Mouse (Mus musculus) gastrocnemius, postnatal 14 days (tissue): ENCODE results near the gene Atp6v0a1. TPM values are rescaled to one million over a fixed set of nuclear protein-coding genes. Genes with fewer than 3 reads are reported as not detected.

ENCODE experiments used
- DNase-seq: peaks from one replicate; pipeline ENCODE4 v3.0.0; 2021; ENCODE audit warnings: mixed read lengths
- intact Hi-C: fragments of 180-260 bp; cut with DNase I; formaldehyde crosslinking; loops from one replicate; pipeline ENCODE4 v1.15.1; 2025; ENCODE audit warnings: low total_unique reads
- long read RNA-seq, 2 experiments: library from polyadenylated mRNA; stranded (forward); transcript quantifications; one replicate each; pipeline ENCODE4 v2.0.0; 2021
- total RNA-seq, 2 experiments: library from RNA; stranded (reverse); gene quantifications; 2 replicates each; pipeline ENCODE4 v1.2.3; 2021

Gene Atp6v0a1
- total RNA-seq, result 10 to 100 TPM; 53.4 to 58.5 TPM
- long read RNA-seq, experiment 1, transcript Atp6v0a1-203 (21 exons, 2,716 nt), result major isoform, 32 of 74 reads
- long read RNA-seq, experiment 1, partial matches to known transcripts, result 9 of 74 reads
- long read RNA-seq, experiment 1, other reads (novel, unspliced or antisense), result 33 of 74 reads
- long read RNA-seq, experiment 2, transcript Atp6v0a1-203 (21 exons, 2,716 nt), result major isoform, 30 of 78 reads
- long read RNA-seq, experiment 2, partial matches to known transcripts, result 8 of 78 reads
- long read RNA-seq, experiment 2, other reads (novel, unspliced or antisense), result 39 of 78 reads

DNA sequence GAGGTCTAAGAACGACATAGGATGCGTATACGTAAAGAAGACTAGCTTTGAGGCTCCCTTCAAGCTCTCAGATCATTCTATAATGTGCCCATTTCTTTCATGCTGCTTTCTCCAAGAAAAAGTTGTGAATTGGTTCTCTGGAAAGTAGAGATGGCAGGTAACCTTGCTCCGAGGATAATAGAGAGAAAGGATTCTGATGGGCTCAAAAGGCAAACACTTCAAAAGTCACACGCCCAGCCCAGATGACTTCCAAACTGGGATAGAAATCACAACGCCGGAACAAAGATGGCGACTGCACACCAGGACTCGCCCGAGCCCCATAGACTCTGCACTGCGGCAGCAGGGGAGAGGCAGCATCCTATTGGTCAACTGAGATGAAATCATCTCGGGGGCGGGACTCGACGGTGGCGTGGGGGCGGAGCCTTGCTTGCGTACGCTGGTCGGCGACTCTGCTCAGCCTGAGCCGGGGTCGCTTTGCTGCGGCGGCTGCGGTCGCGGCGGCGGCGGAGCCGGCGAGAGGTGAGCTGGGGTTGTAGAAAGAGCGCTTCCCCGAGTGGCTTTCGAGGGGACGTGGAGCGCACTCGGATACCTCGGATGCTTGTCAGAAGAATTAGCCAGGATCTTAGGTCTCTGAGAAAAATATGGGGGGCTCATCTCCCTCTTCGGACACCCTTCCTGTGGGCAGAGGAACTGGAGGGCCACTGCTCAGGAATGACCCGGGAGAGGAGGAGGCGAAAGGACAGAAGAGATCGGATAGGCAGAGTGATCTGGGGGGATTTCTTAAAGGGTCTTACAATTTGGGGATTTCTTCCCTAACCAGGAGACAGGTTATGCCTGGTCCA lies at the start of gene Atp6v0a1:
Gene Atp6v0a1, plus strand, starts transcription at position 407 of the 842 bp plus-strand sequence.
- DNase-seq, result peak; percentile 98
- intact Hi-C loops, result no loop called here

GRCm38 (mm10) chr11:100959464-100959810 lies 49.8 kb upstream of the Atp6v0a1 start:
- intact Hi-C loops, result loop anchor here (10.0 kb wide), 1 partner anchor 215 kb away; no protein-coding TSS in a partner anchor
- DNase-seq, result peak; percentile 68

DNA sequence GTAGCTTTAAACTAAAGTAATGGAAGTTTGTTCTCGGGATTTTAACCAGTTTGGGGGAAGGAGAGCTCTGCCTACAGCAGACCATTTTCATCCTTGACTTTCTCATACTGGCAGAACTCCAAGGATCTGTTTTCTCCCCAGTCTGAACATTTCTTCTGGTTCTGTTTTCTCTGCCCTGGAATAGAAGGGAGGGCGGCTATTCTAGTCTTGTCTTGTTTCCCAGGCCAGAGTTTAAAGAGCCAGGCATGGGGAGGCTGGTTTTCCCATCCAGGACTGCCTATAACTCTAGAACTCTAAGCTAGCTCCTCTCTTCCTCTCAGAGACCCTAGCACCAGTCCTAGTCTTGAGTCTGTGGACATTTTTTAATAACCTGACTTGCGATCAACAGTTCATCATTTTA lies 49.4 kb upstream of the Atp6v0a1 start:
- no peak for DNase-seq
- intact Hi-C loops, result loop anchor here (10.0 kb wide), 1 partner anchor 215 kb away; no protein-coding TSS in a partner anchor

- peak; percentile 85 for DNase-seq
- intact Hi-C loops, result no loop called here
Measured at GRCm38 (mm10) chr11:100960540-100960939, 48.7 kb upstream of the Atp6v0a1 start.

- peak; percentile 71 for DNase-seq
- intact Hi-C loops, result no loop called here
Measured at GRCm38 (mm10) chr11:100962371-100962911, 46.8 kb upstream of the Atp6v0a1 start.

GRCm38 (mm10) chr11:100963647-100964046 lies 45.6 kb upstream of the Atp6v0a1 start:
- intact Hi-C loops, result no loop called here
- DNase-seq, result peak; percentile 62

GRCm38 (mm10) chr11:100964180-100964579 lies 45.1 kb upstream of the Atp6v0a1 start:
- intact Hi-C loops, result no loop called here
- DNase-seq, result no peak

DNA sequence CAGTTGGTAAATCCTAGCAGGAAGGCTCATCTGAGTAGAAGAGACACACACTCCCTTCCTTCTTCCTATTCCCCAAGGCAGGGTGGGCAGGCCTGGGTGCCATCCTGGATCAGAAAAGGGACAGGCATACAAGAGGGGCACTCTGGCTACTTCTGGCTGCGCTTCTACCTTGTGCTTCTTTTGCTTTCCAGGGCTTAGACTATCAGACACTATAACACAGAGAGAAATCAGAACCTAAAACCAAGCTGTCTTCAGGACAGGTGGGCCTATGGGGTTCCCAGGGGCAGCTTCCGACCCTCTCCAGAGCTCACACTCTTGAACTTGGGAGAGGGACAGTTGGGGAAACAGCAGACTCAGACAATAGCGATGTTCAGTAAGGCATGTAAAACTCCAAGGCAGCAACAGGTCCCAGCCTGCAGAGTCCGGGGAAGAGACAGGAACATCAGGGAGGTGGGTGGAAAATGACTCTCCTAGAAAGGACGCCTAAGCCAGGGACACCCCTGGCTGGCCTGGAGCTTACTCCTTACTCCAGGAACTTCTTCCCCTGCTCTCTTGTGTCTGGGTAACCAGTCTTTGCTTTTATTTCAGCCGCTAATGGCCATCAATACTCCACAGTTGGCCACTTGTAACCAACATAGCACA lies 44.2 kb upstream of the Atp6v0a1 start:
- no peak for DNase-seq
- intact Hi-C loops, result no loop called here

- intact Hi-C loops, result no loop called here
- no peak for DNase-seq
Measured at GRCm38 (mm10) chr11:100965760-100966159, 43.5 kb upstream of the Atp6v0a1 start.

DNA sequence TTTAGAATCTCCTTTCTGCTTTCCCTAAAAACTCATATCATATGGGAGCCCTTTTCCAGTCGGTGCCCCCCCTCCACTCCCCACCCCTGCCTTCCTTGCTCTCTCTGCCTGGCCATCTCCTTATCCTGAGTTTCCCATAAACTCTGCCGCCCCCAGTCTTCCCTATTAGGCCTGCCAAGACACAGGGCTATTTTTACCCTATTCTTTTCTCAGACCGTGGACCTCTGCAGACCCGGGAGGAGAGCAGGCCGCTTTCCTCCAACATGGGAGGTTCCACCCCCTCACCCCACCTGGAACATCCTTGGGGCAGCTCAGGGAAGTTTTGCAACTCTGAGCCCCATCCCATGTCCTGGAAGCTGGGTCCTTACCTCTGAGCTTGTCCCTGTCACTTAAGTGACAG lies 41.9 kb upstream of the Atp6v0a1 start:
- no peak for DNase-seq
- intact Hi-C loops, result no loop called here

DNA sequence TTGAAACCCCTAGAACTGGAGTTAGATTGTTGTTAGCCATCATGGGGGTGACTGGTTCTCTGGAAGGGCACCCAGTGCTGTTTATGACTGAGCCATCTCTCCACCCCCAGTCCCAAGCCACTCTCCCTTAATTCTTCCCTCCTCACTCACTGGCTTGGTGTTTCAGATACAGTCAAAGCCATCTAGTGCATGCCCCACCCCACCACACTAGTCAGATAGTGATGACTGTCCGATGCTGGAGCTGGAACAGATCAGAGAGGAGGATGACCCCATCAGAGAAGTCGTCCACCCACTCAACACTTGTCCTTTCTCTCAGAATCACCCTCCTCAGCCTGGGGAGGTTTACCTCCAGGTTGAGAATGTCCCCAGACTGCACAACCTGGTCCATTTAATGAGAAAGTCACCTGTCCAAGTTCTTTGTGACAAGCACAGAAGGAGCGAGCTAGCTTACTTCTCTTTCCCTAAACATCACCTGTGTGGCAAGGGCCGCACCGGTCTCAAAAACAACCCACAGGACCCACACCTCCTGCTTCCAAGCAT lies 41.3 kb upstream of the Atp6v0a1 start:
- intact Hi-C loops, result no loop called here
- DNase-seq, result no peak

DNA sequence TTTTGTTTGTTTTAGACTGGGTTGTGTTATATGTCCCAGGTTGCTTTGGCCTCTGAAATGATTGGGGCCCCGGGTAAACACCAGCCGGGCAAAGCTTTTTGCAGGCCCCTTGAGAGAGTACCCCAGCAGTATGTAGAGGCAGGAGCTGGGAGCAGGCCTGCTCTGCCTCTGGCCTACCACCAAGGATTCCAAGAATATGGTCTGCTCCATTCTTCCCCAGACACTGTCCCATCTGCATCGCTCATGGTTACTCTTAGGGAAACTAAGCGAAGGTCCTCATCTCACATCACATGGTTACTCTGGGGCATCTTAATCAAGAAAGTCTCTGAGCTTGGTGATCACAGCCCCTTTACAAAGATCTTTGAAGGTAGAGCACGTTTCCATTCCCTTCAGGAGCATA lies 40.8 kb upstream of the Atp6v0a1 start:
- no peak for DNase-seq
- intact Hi-C loops, result no loop called here

DNA sequence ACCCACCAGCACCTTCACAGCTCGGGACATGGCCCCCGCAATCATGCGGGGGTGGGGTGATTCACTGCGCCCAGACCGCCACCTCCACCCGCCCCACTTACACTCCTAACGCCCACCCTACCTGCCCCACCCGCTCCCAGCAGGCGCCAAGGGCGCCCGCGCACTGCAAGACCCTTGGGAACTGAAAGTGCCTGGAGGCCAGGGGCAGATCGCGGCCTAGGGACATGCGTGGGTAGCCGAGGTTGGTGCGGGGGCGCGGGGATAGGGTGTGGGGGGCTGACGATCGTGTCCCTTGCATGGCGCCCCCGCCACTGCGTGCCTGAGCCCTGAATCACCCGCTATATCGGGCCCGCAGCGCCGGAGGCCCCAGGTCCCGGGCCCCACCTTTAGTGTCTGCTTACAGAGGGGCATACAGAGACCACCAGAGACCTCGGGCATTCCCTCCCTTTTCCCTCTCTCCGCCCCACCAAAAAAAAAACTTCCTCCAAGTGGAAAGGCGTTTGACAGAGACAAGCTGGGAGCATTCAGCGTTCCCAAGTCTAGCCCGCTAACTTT lies 40.0 kb upstream of the Atp6v0a1 start:
- DNase-seq, result peak; percentile 36
- intact Hi-C loops, result no loop called here

- intact Hi-C loops, result no loop called here
Measured at GRCm38 (mm10) chr11:100969744-100970556, 39.3 kb upstream of the Atp6v0a1 start.

GRCm38 (mm10) chr11:100970557-100970937 lies 38.7 kb upstream of the Atp6v0a1 start, which contains the start of gene Cavin1:
TSS of gene Cavin1 (minus strand) at chr11:100970887.
- peak; percentile 100 for DNase-seq
- intact Hi-C loops, result no loop called here

More at GRCm38 (mm10) chr11:100969744-100970556, 39.3 kb upstream of the Atp6v0a1 start:
- DNase-seq, result peak; percentile 73

GRCm38 (mm10) chr11:100971455-100971854 lies 37.8 kb upstream of the Atp6v0a1 start:
- intact Hi-C loops, result no loop called here

DNA sequence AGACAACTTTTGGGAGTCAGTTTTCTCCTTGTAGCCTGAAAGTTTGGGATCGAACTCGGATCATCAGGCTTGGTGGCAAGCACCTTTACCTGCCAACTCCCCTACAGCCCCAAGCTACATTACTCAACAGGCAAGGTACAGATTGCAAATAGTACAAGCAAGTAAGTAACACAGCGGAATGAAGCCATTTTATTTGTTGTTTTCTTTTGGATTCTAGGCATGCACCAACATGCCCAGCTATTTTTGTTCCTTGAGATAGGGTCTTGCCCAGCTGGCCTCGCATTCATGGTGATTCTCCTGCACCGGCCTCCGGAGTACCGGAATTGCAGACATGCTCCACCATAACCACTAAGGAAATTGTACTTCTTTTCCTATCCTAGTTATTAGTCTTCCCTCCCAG lies 36.0 kb upstream of the Atp6v0a1 start:
- no peak for DNase-seq
- intact Hi-C loops, result no loop called here

More at GRCm38 (mm10) chr11:100971455-100971854, 37.8 kb upstream of the Atp6v0a1 start:
- no peak for DNase-seq

GRCm38 (mm10) chr11:100974381-100974970 lies 34.8 kb upstream of the Atp6v0a1 start:
- DNase-seq, result peak; percentile 68
- intact Hi-C loops, result no loop called here
